Mouse (Mus musculus) E14TG2a.4 (cell line): ENCODE data around the gene Rps7.

Experiments used
- CTCF ChIP-seq: conservative IDR thresholded peaks from 2 replicates; pipeline ENCODE4 v1.5.1; 2014; ENCODE audit warnings: low read length
- POU5F1 ChIP-seq: IDR thresholded peaks from 2 replicates; pipeline ENCODE4 v1.6.1; 2014; ENCODE audit warnings: low read length, borderline replicate concordance

DNA sequence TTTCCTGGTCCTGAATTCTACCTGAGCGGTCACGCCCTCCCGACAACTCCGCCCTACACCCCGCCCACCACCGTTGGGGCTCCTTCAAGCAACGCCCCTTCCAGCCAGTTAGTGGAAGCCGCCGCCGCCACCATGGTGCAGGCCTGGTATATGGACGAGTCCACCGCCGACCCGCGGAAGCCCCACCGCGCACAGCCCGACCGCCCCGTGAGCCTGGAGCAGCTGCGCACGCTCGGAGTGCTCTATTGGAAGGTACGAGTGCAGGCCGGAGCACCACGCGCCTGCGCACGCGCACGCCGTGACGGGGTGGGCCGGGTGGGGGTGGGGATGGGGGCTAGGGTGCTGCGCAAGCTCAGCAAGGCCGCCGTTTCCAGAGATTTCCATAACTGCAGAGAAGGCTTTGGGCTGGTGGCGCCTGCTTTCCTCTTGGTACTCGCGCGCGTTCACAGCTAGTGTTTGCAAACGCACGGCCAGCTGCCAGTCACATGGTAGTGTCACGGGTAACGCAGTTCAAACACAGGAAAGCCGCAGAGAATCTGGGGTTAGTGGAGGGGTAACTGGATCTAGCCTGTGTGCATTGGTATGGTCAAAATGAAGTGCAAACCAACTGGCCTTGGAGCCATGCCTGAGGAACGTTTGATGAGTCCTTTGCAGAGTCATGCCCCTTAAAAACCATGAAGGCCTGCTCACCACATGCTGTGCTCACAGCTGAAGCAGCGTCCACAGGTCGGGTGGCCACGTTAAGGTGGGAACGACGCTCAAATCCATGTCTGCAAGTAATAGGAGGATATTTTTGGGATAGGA lies 39.6 kb upstream of the Rps7 start, which contains the start of gene Adi1:
- no peak for TF ChIP-seq CTCF
- TF ChIP-seq POU5F1, result no peak
